Mouse (Mus musculus) kidney, embryonic 14.5 days (tissue): ENCODE measurements at regions not wholly inside any gene's neighbourhood (a gene's known extent, or its start where the extent isn't known, plus 50 kb on each side); places are given as distances from the start of the nearest gene placed in this dataset.

Experiments
- ATAC-seq: fragments of 200-750 bp; cut with Nextera tagmentation; 2 replicates; pipeline ENCODE4 v1.8.0; 2017; ENCODE audit warnings: moderate number of reproducible peaks, mild to moderate bottlenecking, moderate TSS enrichment, moderate library complexity; ENCODE audit not compliant: low FRiP score, low TSS enrichment
- H3K27ac ChIP-seq: fragments of 300-500 bp; sonication (generic); 2 replicates; pipeline ENCODE4 v1.5.1; 2014; ENCODE audit warnings: low read depth, mild to moderate bottlenecking, low read length, moderate library complexity, mixed read lengths
- H3K27me3 ChIP-seq: fragments of 300-500 bp; sonication (generic); 2 replicates; pipeline ENCODE4 v1.6.1; 2014; ENCODE audit warnings: mild to moderate bottlenecking, low read length; ENCODE audit not compliant: control insufficient read depth, insufficient read depth
- H3K36me3 ChIP-seq: fragments of 300-500 bp; sonication (generic); 2 replicates; pipeline ENCODE4 v1.6.1; 2014; ENCODE audit warnings: low read length, mixed read lengths; ENCODE audit not compliant: control insufficient read depth, insufficient read depth
- H3K4me1 ChIP-seq: fragments of 300-500 bp; sonication (generic); 2 replicates; pipeline ENCODE4 v1.6.1; 2014; ENCODE audit warnings: low read length, mixed read lengths; ENCODE audit not compliant: control insufficient read depth, insufficient read depth
- H3K4me2 ChIP-seq: fragments of 300-500 bp; sonication (generic); replicated peaks from 2 replicates; pipeline ENCODE4 v1.6.1; 2014; ENCODE audit warnings: low read depth, mild to moderate bottlenecking, low read length
- H3K4me3 ChIP-seq: fragments of 300-500 bp; sonication (generic); 2 replicates; pipeline ENCODE4 v1.5.1; 2014; ENCODE audit warnings: mild to moderate bottlenecking, low read length
- H3K9ac ChIP-seq: fragments of 300-500 bp; sonication (generic); 2 replicates; pipeline ENCODE4 v1.6.1; 2014; ENCODE audit warnings: low read depth, mild to moderate bottlenecking, low read length, moderate library complexity
- H3K9me3 ChIP-seq: fragments of 300-500 bp; sonication (generic); 2 replicates; pipeline ENCODE4 v1.6.1; 2016; ENCODE audit warnings: low read length; ENCODE audit not compliant: control insufficient read depth
- WGBS: fragments of 180-500 bp; shearing (Covaris S2); extraction: QIAGEN DNeasy Blood & Tissue Kit; methylation state at CpG from one replicate; pipeline ENCODE4 v1.1.7; 2014; 5-methylcytosine and 5-hydroxymethylcytosine counted together

GRCm38 (mm10) chr3:21816968-21817858 lies 259.2 kb upstream of the Tbl1xr1 start:
- no peak overlapping the region for H3K4me2 ChIP-seq
- no peak overlapping the region for H3K4me3 ChIP-seq
- no peak overlapping the region for H3K27ac ChIP-seq
- H3K27me3 ChIP-seq: no peaks in the 10 kb centered on the region
- H3K9me3 ChIP-seq: no peaks in the 10 kb centered on the region
- H3K9ac ChIP-seq: no peak overlapping the region
- no peak for ATAC-seq
- 80% methylated on average over 4 of the region's 4 CpGs for WGBS
- no peaks in the 10 kb centered on the region for H3K4me1 ChIP-seq
- no peaks in the 10 kb centered on the region for H3K36me3 ChIP-seq

GRCm38 (mm10) chr3:21819030-21819429 lies 257.4 kb upstream of the Tbl1xr1 start:
- H3K4me1 ChIP-seq: no peaks in the 10 kb centered on the region
- ATAC-seq: no peak
- H3K4me2 ChIP-seq: no peak overlapping the region
- no peaks in the 10 kb centered on the region for H3K36me3 ChIP-seq
- no peaks in the 10 kb centered on the region for H3K9me3 ChIP-seq
- no peaks in the 10 kb centered on the region for H3K27me3 ChIP-seq
- H3K9ac ChIP-seq: no peak overlapping the region
- H3K4me3 ChIP-seq: no peak overlapping the region
- WGBS: 57% methylated on average over 4 of the region's 4 CpGs
- H3K27ac ChIP-seq: no peak overlapping the region

- H3K4me2 ChIP-seq: no peak overlapping the region
- no peak for ATAC-seq
- H3K4me3 ChIP-seq: no peak overlapping the region
- no peak overlapping the region for H3K9ac ChIP-seq
- no peaks in the 10 kb centered on the region for H3K36me3 ChIP-seq
- WGBS: 73% methylated on average over 3 of the region's 3 CpGs
- H3K27me3 ChIP-seq: no peaks in the 10 kb centered on the region
- H3K4me1 ChIP-seq: no peaks in the 10 kb centered on the region
- no peaks in the 10 kb centered on the region for H3K9me3 ChIP-seq
- no peak overlapping the region for H3K27ac ChIP-seq
These were observed 256.3 kb upstream of the Tbl1xr1 start for GRCm38 (mm10) chr3:21820051-21820598.

- no peak overlapping the region for H3K27ac ChIP-seq
- no peak for ATAC-seq
- H3K9ac ChIP-seq: no peak overlapping the region
- WGBS: 82% methylated on average over 4 of the region's 4 CpGs
- H3K27me3 ChIP-seq: no peaks in the 10 kb centered on the region
- H3K4me2 ChIP-seq: no peak overlapping the region
- H3K4me3 ChIP-seq: no peak overlapping the region
- H3K4me1 ChIP-seq: no peaks in the 10 kb centered on the region
- no peaks in the 10 kb centered on the region for H3K36me3 ChIP-seq
- H3K9me3 ChIP-seq: no peaks in the 10 kb centered on the region
These were observed 253.8 kb upstream of the Tbl1xr1 start for GRCm38 (mm10) chr3:21822675-21823074.

GRCm38 (mm10) chr3:21823331-21823730 lies 253.1 kb upstream of the Tbl1xr1 start:
- Histone ChIP-seq H3K4me2 (no peak overlapping the region), H3K4me3 (no peak overlapping the region), H3K36me3 (no peaks in the 10 kb centered on the region), H3K27ac (no peak overlapping the region), H3K4me1 (no peaks in the 10 kb centered on the region), H3K9me3 (no peaks in the 10 kb centered on the region), H3K27me3 (no peaks in the 10 kb centered on the region), H3K9ac (no peak overlapping the region)
- 86% methylated on average over 4 of the region's 4 CpGs for WGBS
- ATAC-seq: no peak

GRCm38 (mm10) chr3:21824101-21824880 lies 252.2 kb upstream of the Tbl1xr1 start:
- no peak for ATAC-seq
- Histone ChIP-seq H3K9me3 (no peaks in the 10 kb centered on the region), H3K4me2 (no peak overlapping the region), H3K27me3 (no peaks in the 10 kb centered on the region), H3K4me3 (no peak overlapping the region), H3K27ac (no peak overlapping the region), H3K4me1 (no peaks in the 10 kb centered on the region), H3K36me3 (no peaks in the 10 kb centered on the region), H3K9ac (no peak overlapping the region)
- 65% methylated on average over 8 of the region's 8 CpGs for WGBS

GRCm38 (mm10) chr3:21824913-21825610 lies 251.4 kb upstream of the Tbl1xr1 start:
- no peak overlapping the region for H3K27ac ChIP-seq
- no peak for ATAC-seq
- no peaks in the 10 kb centered on the region for H3K4me1 ChIP-seq
- no peaks in the 10 kb centered on the region for H3K9me3 ChIP-seq
- no peak overlapping the region for H3K4me3 ChIP-seq
- H3K36me3 ChIP-seq: no peaks in the 10 kb centered on the region
- H3K27me3 ChIP-seq: no peaks in the 10 kb centered on the region
- WGBS: 89% methylated on average over 5 of the region's 5 CpGs
- no peak overlapping the region for H3K9ac ChIP-seq
- no peak overlapping the region for H3K4me2 ChIP-seq

GRCm38 (mm10) chr3:21827656-21828055 lies 248.8 kb upstream of the Tbl1xr1 start:
- Histone ChIP-seq H3K36me3 (no peaks in the 10 kb centered on the region), H3K9me3 (no peaks in the 10 kb centered on the region), H3K4me3 (no peak overlapping the region), H3K9ac (no peak overlapping the region), H3K4me1 (no peaks in the 10 kb centered on the region), H3K27ac (no peak overlapping the region), H3K27me3 (no peaks in the 10 kb centered on the region), H3K4me2 (no peak overlapping the region)
- ATAC-seq: no peak
